Mouse (Mus musculus) spleen, postnatal 36 days (tissue): ENCODE results near the gene B4galnt4.

ENCODE experiments used
- DNase-seq, 2 experiments: peaks; one replicate each; pipeline ENCODE4 v3.0.0; 2022; ENCODE audit warnings: low spot score in 2 of 2, mixed read lengths in 1 of 2

B4galnt4 gene

GRCm38 (mm10) chr7:141070058-141070862, 9.4 kb downstream of the B4galnt4 start:
- peak; percentile 46 to 47 for DNase-seq

- peak; percentile 50 to 52 for DNase-seq
Observed at GRCm38 (mm10) chr7:141072017-141072745, 11.3 kb downstream of the B4galnt4 start.

- DNase-seq: no peak
Observed at GRCm38 (mm10) chr7:141073782-141074181, 12.9 kb downstream of the B4galnt4 start.

- no peak for DNase-seq
Observed at GRCm38 (mm10) chr7:141077841-141078240, 16.9 kb downstream of the B4galnt4 start, which contains the start of gene Pkp3. Gene Pkp3 (plus strand): TSS chr7:141078218.

GRCm38 (mm10) chr7:141078876-141079275, 18.0 kb downstream of the B4galnt4 start:
- no peak for DNase-seq

- no peak for DNase-seq
Observed at GRCm38 (mm10) chr7:141079481-141080449, 18.9 kb downstream of the B4galnt4 start.

GRCm38 (mm10) chr7:141087894-141088293, 27.0 kb downstream of the B4galnt4 start:
- DNase-seq: peak; percentile 54 to 56

GRCm38 (mm10) chr7:141088473-141088872, 27.6 kb downstream of the B4galnt4 start:
- no peak for DNase-seq

GRCm38 (mm10) chr7:141090228-141090627, 29.3 kb downstream of the B4galnt4 start:
- DNase-seq: no peak

GRCm38 (mm10) chr7:141092051-141092735, 31.3 kb downstream of the B4galnt4 start:
- peak; percentile 88 to 90 for DNase-seq

- no peak for DNase-seq
Observed at GRCm38 (mm10) chr7:141093950-141094349, 33.0 kb downstream of the B4galnt4 start.

GRCm38 (mm10) chr7:141094487-141095205, 33.7 kb downstream of the B4galnt4 start:
- DNase-seq: no peak

- peak; percentile 33 to 36 for DNase-seq
Observed at GRCm38 (mm10) chr7:141096021-141096420, 35.1 kb downstream of the B4galnt4 start.

- DNase-seq: peak; percentile 95 to 96
Observed at GRCm38 (mm10) chr7:141096649-141097056, 35.7 kb downstream of the B4galnt4 start.

GRCm38 (mm10) chr7:141097177-141097576, 36.3 kb downstream of the B4galnt4 start:
- DNase-seq: no peak

GRCm38 (mm10) chr7:141099911-141100691, 39.2 kb downstream of the B4galnt4 start, which contains the start of gene Sigirr:
Gene Sigirr (minus strand): TSS chr7:141100572.
- peak; percentile 70 for DNase-seq

- no peak for DNase-seq
Observed at GRCm38 (mm10) chr7:141103161-141103560, 42.3 kb downstream of the B4galnt4 start.

- DNase-seq: no peak
Observed at GRCm38 (mm10) chr7:141115874-141116273, 55.0 kb downstream of the B4galnt4 start.

GRCm38 (mm10) chr7:141117636-141118035, 56.7 kb downstream of the B4galnt4 start, which contains the start of gene Ano9:
Gene Ano9 (minus strand): TSS chr7:141117806.
- no peak for DNase-seq
